In the genomic region with DNA sequence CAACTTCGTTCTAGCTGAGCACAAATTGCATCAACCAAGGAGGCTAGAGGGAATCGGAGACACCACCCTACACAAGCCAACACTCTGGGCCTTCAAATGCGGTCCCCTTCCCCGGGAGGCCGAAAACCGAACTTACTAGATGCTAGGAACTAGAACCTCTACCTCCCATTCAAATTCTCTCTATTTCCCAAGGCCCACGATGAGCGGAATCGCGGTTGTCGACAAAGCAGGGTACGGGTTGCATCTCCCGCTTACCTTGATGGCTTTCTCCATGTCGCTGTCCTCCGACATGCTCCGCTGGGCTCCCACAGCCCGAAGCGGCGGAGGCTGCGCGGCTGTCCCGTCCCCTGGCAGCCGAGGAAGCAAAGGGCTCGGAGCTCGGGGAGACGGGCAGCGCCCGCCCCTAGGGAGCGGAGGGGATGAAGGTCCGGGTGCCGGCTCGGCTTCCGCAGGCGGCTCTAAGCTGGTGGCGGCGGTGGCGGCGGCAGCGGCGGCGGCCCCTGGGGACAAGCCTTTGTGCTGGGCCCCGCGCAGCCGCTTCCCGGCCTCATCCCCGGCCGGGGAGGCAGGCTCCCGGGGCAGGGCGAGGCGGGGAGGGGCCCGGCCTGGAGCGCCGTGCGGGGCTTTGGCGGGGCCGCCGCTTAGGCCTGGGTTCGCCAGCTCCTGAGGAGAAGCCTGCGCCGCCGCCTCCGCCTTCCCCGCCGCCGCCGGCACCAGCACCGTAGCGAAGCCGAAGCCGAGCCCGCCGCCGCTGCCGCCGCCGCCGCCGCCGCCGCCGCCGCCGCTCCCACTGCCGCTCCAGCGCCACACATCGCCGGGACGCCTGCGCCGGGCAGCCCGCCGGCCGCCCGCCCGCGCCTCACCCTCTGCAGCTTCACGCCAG, we compare ENCODE assay signal across 7 mouse cellular contexts. TPM values are rescaled to one million over a fixed set of nuclear protein-coding genes. Genes with fewer than 3 reads are reported as not detected.
DNase-seq lines count a peak whose midpoint lies in the region; ATAC-seq and TF ChIP-seq lines count a peak whose summit lies in the region.

A gene (minus strand): TSS at position 573 of the 883 bp plus-strand sequence.
A gene (minus strand): TSS at position 573 of the 883 bp plus-strand sequence.

- ATAC-seq in kidney, embryonic 16.5 days (ENCODE audit: low FRiP score, low TSS enrichment), result peak; percentile 57
- ATAC-seq in megakaryocyte progenitor cell, adult 5-6 weeks (replicated peaks; ENCODE audit: poor library complexity), result 0 out of 2 replicates have a peak, but pooled peaks have one; percentile 12
- peak; percentile 73 for ATAC-seq in stomach, postnatal 0 days (ENCODE audit: low FRiP score, low TSS enrichment)

- no peaks in the 10 kb centered on the region for H3K9me3 ChIP-seq in kidney, embryonic 16.5 days (ENCODE audit: low read length)
- H3K9me3 ChIP-seq in stomach, postnatal 0 days (ENCODE audit: control insufficient read depth, low read length), result no peaks in the 10 kb centered on the region

- peak within 1 kb of the TSS; percentile 73 for H3K4me3 ChIP-seq in bone marrow, adult 2 months (replicated peaks; ENCODE audit: control insufficient read depth, low read depth, low read length)
- H3K4me3 ChIP-seq in kidney, embryonic 16.5 days (ENCODE audit: low read length), result peak within 1 kb of the TSS; percentile 95
- peak within 1 kb of the TSS; percentile 93 for H3K4me3 ChIP-seq in stomach, postnatal 0 days (ENCODE audit: low read depth, low read length)

- H3K27ac ChIP-seq in bone marrow, adult 2 months (ENCODE audit: control insufficient read depth, insufficient read depth, low read depth, low read length, poor library complexity), result peak within 1 kb of the TSS; percentile 96
- H3K27ac ChIP-seq in kidney, embryonic 16.5 days (ENCODE audit: low read length), result peak within 1 kb of the TSS; percentile 93
- peak within 1 kb of the TSS; percentile 95 for H3K27ac ChIP-seq in stomach, postnatal 0 days (replicated peaks)

- DNase-seq in right cerebral cortex, postnatal 14 days, result peak; percentile 43
- DNase-seq in right cerebral cortex, postnatal 25 days, result no peak
- DNase-seq in gastrocnemius, postnatal 10 days, result peak; percentile 62
- peak; percentile 68 for DNase-seq in stomach, postnatal 0 days (ENCODE audit: low spot score)

- no peak for TF ChIP-seq POLR2A in bone marrow, adult 2 months (IDR thresholded peaks at IDR 0.05; ENCODE audit: borderline replicate concordance, control insufficient read depth, low read depth, low read length)

- H3K9ac ChIP-seq in kidney, embryonic 16.5 days (replicated peaks; ENCODE audit: low read length), result peak within 1 kb of the TSS; percentile 94
- H3K9ac ChIP-seq in stomach, postnatal 0 days (ENCODE audit: low read length), result peak within 1 kb of the TSS; percentile 98

- TF ChIP-seq CTCF in bone marrow, adult 2 months (IDR thresholded peaks at IDR 0.05; ENCODE audit: control insufficient read depth, insufficient read depth, low read length), result no peak
- no peak for TF ChIP-seq CTCF in stomach, postnatal 0 days (IDR thresholded peaks at IDR 0.05; ENCODE audit: low read depth)

- H3K27me3 ChIP-seq in kidney, embryonic 16.5 days (ENCODE audit: insufficient read depth, low read length), result no peaks in the 10 kb centered on the region
- H3K27me3 ChIP-seq in stomach, postnatal 0 days (ENCODE audit: control insufficient read depth, insufficient read depth, low read length), result no peaks in the 10 kb centered on the region

- H3K4me1 ChIP-seq in bone marrow, adult 2 months (ENCODE audit: control insufficient read depth, insufficient read depth, low read length), result no peaks in the 10 kb centered on the region; the same call in 1 of the 2 replicates
- H3K4me1 ChIP-seq in kidney, embryonic 16.5 days (ENCODE audit: insufficient read depth, low read length), result peaks cover 17% of the 10 kb centered on the region
- 0 out of 2 replicates have a peak, but pooled peaks cover 2% of the 10 kb centered on the region for H3K4me1 ChIP-seq in stomach, postnatal 0 days (replicated peaks; ENCODE audit: control insufficient read depth, insufficient read depth)

- TF ChIP-seq EP300 in stomach, postnatal 0 days (optimal IDR thresholded peaks at IDR 0.05), result no peak

- H3K36me3 ChIP-seq in kidney, embryonic 16.5 days (ENCODE audit: insufficient read depth, low read length), result no peaks in the 10 kb centered on the region
- no peaks in the 10 kb centered on the region for H3K36me3 ChIP-seq in stomach, postnatal 0 days (ENCODE audit: control insufficient read depth, insufficient read depth, low read length)

- 2% methylated on average over 91 of the region's 97 CpGs for WGBS in bone marrow, adult 2 months
- WGBS in kidney, embryonic 16.5 days, result under 1% methylated on average over 76 of the region's 97 CpGs
- WGBS in stomach, postnatal 0 days, result under 1% methylated on average over 61 of the region's 97 CpGs

- peak within 1 kb of the TSS; percentile 91 for H3K4me2 ChIP-seq in kidney, embryonic 16.5 days (replicated peaks; ENCODE audit: low read depth, low read length)
- H3K4me2 ChIP-seq in stomach, postnatal 0 days (replicated peaks; ENCODE audit: low read depth), result peak within 1 kb of the TSS; percentile 88

RNA-seq across cellular contexts. Expression of the first gene that starts in this region (rescaled TPM):
- polyA plus RNA-seq in bone marrow, adult 2 months (2011; ENCODE audit: insufficient read depth, insufficient read length, low replicate concordance, missing spikeins), result 2.6 and 2.7 TPM in 2 replicates
- total RNA-seq in gastrocnemius, postnatal 10 days (2021), result 1 to 10 TPM; 2.3 to 3.7 TPM
- 1.2 and 1.5 TPM in 2 replicates for polyA plus RNA-seq in kidney, embryonic 16.5 days (2015; fragmentation: Nextera tagmentation; extraction: Ambion mirVana)
- 1.5 and 2.0 TPM in 2 replicates for total RNA-seq in megakaryocyte progenitor cell, adult 5-6 weeks (2015)
- total RNA-seq in megakaryocyte progenitor cell, adult 5-6 weeks (2017), result 1.2 and 2.3 TPM in 2 replicates
- 0.50 and 0.56 TPM in 2 replicates for polyA plus RNA-seq in stomach, postnatal 0 days (2015; fragmentation: Nextera tagmentation; extraction: Ambion mirVana)

RNA-seq across cellular contexts. Expression of the second gene that starts in this region (rescaled TPM):
- polyA plus RNA-seq in bone marrow, adult 2 months (2011; ENCODE audit: insufficient read depth, insufficient read length, low replicate concordance, missing spikeins), result 0.23 TPM in 1 of 2 replicates, not detected in the other
- total RNA-seq in gastrocnemius, postnatal 10 days (2021), result not detected
- 0.42 TPM in 1 of 2 replicates, not detected in the other for polyA plus RNA-seq in kidney, embryonic 16.5 days (2015; fragmentation: Nextera tagmentation; extraction: Ambion mirVana)
- not detected in 2 replicates for total RNA-seq in megakaryocyte progenitor cell, adult 5-6 weeks (2015)
- total RNA-seq in megakaryocyte progenitor cell, adult 5-6 weeks (2017), result 0.08 TPM in 1 of 2 replicates, not detected in the other
- polyA plus RNA-seq in stomach, postnatal 0 days (2015; fragmentation: Nextera tagmentation; extraction: Ambion mirVana), result not detected in 2 replicates

Comparison
In these comparisons a context has a peak if more than half of its experiments do, and no peak if none do; other contexts are left out.
1. Peak in DNase-seq, ATAC-seq, H3K4me3 ChIP-seq, H3K27ac ChIP-seq, H3K9ac ChIP-seq and H3K4me2 ChIP-seq in stomach, postnatal 0 days; RNA of the genes that start here not detected or under 1 TPM.
2. ATAC-seq: peak in every context shown above with its lines; median percentile 73 in stomach, postnatal 0 days; 57 in kidney, embryonic 16.5 days; 12 in megakaryocyte progenitor cell, adult 5-6 weeks.